Comparison of ENCODE assay signal across 28 mouse cellular contexts in the genomic region with DNA sequence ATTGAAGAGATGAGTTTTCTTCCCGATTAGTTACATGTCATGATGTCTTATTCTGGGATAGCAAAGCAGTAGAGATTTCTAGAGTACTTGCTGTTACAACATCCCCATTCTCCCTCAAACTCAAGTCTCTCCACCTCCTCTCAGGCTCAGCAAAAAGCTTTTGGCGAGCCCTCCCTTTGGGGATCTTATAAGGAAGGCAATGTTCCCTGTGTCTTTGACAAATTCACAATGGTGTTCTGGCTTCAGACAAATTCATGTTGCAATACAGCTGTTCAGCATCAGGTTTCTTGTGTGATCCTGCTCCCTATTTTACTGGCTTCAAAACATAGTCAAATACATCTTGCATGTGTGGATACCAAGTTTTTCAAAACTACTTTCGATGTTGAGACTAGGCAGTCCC. TPM values are rescaled to one million over a fixed set of nuclear protein-coding genes. Genes with fewer than 3 reads are reported as not detected.
"Had no signal": no experiment of that assay in that cellular context is flagged by ENCODE, and none has a peak within 500 bp of the region (broad histone marks: within the 10 kb centered on the region; RNA-seq: fewer than 3 reads in every experiment).

No protein-coding gene starts in this region.

- H3K9ac ChIP-seq: forebrain, postnatal 0 days; heart, embryonic 13.5 days; heart, embryonic 15.5 days; hindbrain, embryonic 13.5 days; hindbrain, embryonic 15.5 days; kidney, embryonic 15.5 days; limb, embryonic 13.5 days; limb, embryonic 15.5 days; liver, embryonic 12.5 days; liver, embryonic 14.5 days had no signal

- DNase-seq: forebrain, postnatal 0 days; gastrocnemius, postnatal 25 days; heart, postnatal 36 days; kidney, adult 11 months; kidney, adult 2 months; kidney, adult 9 months; kidney, postnatal 14 days; kidney, postnatal 36 days; layer of hippocampus, adult 9-11 months; layer of hippocampus, postnatal 36 days; left cerebral cortex, postnatal 4 days had no signal

- ATAC-seq: forebrain, postnatal 0 days; hindbrain, postnatal 0 days; intestine, embryonic 16.5 days; liver, embryonic 12.5 days had no signal

- H3K4me1 ChIP-seq: heart, embryonic 10.5 days; limb, embryonic 15.5 days; liver, embryonic 12.5 days had no signal

- H3K4me2 ChIP-seq: heart, embryonic 13.5 days; heart, embryonic 15.5 days; hindbrain, embryonic 13.5 days; hindbrain, embryonic 15.5 days; kidney, embryonic 15.5 days; limb, embryonic 13.5 days; limb, embryonic 15.5 days; liver, embryonic 12.5 days had no signal

- H3K36me3 ChIP-seq: heart, embryonic 10.5 days; heart, embryonic 13.5 days; heart, embryonic 15.5 days; kidney, embryonic 15.5 days; limb, embryonic 13.5 days; limb, embryonic 15.5 days; liver, embryonic 12.5 days had no signal

- H3K9me3 ChIP-seq: heart, embryonic 10.5 days; heart, embryonic 13.5 days; heart, embryonic 15.5 days; hindbrain, embryonic 13.5 days; hindbrain, embryonic 15.5 days; kidney, embryonic 15.5 days; limb, embryonic 13.5 days; limb, embryonic 15.5 days; liver, embryonic 12.5 days had no signal

- H3K4me3 ChIP-seq: heart, embryonic 10.5 days; heart, embryonic 13.5 days; heart, embryonic 15.5 days; hindbrain, embryonic 13.5 days; hindbrain, embryonic 15.5 days; kidney, embryonic 15.5 days; limb, embryonic 13.5 days; limb, embryonic 15.5 days; liver, embryonic 12.5 days had no signal

- H3K27ac ChIP-seq: heart, embryonic 10.5 days; heart, embryonic 13.5 days; heart, embryonic 15.5 days; hindbrain, embryonic 13.5 days; hindbrain, embryonic 15.5 days; hindbrain, postnatal 0 days; kidney, embryonic 15.5 days; kidney, postnatal 0 days; limb, embryonic 13.5 days; limb, embryonic 15.5 days; liver, embryonic 12.5 days; liver, embryonic 14.5 days had no signal

- H3K27me3 ChIP-seq: heart, embryonic 13.5 days; heart, embryonic 15.5 days; hindbrain, embryonic 13.5 days; hindbrain, embryonic 15.5 days; liver, embryonic 12.5 days had no signal

RNA-seq across cellular contexts. Expression of a gene that starts 52.4 kb away (rescaled TPM):
- total RNA-seq: hematopoietic stem cell, adult 5-6 weeks had no signal

RNA-seq across cellular contexts. Expression of a gene that starts 53.5 kb away (rescaled TPM):
- total RNA-seq: gastrocnemius, adult 8-10 months; heart, adult 18-20 months; heart, postnatal 36 days; hematopoietic stem cell, adult 5-6 weeks had no signal
- polyA plus RNA-seq: gonadal fat pad, adult 2 months had no signal
